Mouse (Mus musculus): ENCODE measurements around the gene Grip1.

DNA sequence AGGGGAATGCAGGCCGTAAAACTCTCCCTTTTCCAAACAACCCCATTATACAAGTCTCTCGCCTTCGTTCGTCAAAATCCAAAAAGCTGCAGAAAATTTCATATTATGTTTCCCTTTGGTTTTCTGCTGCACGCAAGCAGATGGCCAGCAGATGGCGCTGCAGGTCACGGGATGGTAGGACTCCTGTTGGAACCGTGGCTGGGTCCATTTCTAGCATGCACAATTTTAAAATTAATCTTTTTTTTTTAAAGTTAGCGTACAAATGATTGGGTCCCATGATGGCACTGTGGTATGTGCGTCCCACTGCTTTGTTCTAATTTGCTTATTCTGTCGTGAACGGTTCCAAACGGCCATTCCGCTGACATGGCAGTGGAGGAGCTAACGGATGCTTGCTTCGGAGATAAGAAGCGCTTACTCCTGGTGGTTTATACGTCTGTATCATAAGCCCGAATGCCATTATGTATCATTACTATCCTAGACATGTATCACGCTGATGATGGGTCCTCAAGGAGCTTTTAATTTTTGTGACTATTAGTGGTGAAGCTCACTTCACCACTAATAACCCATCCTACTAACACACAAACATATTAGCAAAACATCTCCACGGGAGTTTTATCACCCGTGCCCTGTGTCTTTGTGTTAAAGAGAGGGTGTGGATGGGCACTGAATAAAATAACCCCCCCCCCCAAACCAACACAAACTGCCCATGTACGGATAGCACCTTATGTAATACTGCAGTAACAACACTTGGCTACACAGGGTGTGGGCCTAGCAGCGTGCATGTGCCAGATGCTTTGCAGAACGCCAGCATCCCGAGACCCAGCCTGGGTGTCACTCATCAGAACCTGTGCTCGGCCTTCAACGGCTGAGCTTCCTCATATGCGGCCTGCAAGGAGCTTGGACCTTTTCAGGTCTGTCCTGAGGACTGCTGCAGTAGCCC is 193.1 kb downstream of the Grip1 start:
- TF ChIP-seq POLR2A (IDR thresholded peaks at IDR 0.05; ENCODE audit: low read depth, low read length): no peak
- TF ChIP-seq CTCF (IDR thresholded peaks at IDR 0.05; ENCODE audit: extremely low read depth, insufficient read length, insufficient replicate concordance, low read depth, low read length): peak; percentile 72; the same call in 1 of the 2 replicates
